Mouse (Mus musculus): ENCODE measurements around the gene Irf1.

Irf1 gene

DNA sequence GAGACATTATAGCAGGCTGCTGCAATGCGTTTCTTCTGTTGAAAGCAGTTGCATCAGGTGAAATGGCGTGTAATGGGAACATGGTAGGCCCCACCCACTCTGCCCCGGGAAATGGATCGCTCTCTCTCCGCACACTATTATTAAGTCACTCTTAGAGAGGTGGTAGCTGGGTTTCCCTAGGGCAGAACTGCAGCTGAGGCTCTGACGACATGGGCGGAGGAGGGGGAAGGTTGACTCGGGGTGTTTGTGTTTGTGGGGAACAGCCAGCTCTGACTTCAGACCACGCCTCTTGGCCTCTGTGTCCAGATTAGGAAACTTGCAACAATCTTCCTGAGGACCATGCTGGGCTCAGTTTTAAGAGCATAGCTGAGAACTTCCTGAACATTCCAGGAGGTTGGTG, 36.0 kb downstream of the Irf1 start:
- no peak for DNase-seq (ENCODE audit: low spot score in 2 of 2)

DNA sequence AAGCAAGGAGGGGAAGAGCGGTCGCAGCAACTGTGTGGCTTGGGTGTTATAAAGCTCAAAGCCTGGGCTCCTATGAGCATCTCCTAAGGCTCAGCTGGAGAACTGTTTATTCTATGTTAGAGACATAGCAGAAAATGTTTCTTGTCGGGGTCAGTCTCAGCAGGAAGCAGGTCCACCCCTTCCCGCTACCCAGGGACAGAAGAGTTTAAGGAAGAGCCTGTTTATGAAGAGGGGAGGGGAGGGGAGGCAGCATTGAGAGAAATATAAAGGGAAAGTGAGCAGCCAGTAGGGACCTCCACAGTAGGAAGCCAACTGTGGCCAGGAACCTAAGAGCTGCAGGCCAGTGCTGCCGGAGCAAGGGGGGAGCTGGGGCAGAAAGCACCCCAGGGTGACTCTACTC, 39.5 kb downstream of the Irf1 start:
- DNase-seq (ENCODE audit: low spot score in 2 of 2): no peak

GRCm38 (mm10) chr11:53810156-53810555, 40.3 kb downstream of the Irf1 start:
- no peak for DNase-seq (ENCODE audit: low spot score in 2 of 2)

- DNase-seq (ENCODE audit: low spot score in 2 of 2): no peak
Measured at GRCm38 (mm10) chr11:53810749-53811148, 40.9 kb downstream of the Irf1 start.

DNA sequence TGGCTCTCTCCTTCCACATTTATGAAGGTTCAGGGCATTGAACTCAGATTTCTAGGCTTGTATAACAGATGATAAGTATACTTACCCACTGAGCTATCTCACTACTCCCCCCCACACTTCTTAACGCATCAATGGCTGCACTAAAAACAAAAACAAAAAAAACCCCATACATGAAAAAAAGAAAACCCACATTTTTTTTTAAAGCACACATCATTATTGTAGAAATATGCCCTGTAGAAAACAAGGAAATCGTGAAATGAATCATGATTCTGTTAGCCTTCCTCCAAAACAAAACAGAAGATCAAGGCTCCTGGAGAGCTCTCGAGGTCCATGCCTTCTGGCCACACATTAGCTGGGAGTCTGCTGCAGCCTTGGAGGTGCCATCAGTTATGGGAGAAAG, 41.5 kb downstream of the Irf1 start:
- no peak for DNase-seq (ENCODE audit: low spot score in 2 of 2)

DNA sequence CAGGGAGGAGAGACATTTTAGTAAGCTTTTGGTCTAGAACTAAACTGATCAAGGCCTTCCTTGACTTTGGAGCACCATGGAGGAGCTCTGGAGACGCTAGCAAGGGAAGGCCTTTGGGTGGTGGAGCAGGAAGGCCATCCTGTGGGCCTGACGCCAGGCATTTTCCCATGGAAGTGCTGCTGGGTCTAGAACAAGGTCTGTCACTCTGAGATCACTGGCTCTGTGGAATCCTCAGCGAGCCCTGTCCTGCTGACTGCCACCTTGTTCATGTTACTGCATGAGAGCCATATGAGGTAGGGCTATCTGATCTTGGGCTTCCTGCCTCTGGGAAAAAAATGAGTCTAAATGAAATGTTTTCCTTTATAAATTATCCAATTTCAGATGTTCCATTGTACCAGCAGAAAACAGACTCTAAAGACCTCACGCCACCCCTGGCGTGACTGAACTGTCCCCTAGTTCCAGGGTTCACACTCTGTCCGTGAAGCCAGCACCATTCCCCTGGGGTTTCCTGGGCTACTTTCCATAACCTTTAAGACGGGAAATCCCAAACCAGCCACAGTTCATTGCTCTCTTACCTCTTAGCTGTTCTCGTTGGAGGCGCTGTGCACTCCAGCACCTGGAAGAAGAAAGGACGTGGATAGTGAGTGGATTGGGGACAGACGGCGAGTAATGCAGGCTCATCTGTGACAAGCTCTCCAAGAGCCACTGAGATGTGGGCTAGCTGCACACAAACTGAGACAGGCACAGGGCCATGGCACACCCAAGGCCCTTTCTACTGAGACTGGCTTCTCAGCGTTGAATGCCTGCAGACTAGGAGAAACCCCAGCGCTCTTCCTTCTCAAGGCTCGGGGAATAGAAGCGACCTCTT, 43.4 kb downstream of the Irf1 start:
- no peak for DNase-seq (ENCODE audit: low spot score in 2 of 2)

GRCm38 (mm10) chr11:53814810-53815209, 45.0 kb downstream of the Irf1 start:
- DNase-seq (ENCODE audit: low spot score in 2 of 2): no peak

- no peak for DNase-seq (ENCODE audit: low spot score in 2 of 2)
Measured at GRCm38 (mm10) chr11:53816841-53817375, 47.1 kb downstream of the Irf1 start.

DNA sequence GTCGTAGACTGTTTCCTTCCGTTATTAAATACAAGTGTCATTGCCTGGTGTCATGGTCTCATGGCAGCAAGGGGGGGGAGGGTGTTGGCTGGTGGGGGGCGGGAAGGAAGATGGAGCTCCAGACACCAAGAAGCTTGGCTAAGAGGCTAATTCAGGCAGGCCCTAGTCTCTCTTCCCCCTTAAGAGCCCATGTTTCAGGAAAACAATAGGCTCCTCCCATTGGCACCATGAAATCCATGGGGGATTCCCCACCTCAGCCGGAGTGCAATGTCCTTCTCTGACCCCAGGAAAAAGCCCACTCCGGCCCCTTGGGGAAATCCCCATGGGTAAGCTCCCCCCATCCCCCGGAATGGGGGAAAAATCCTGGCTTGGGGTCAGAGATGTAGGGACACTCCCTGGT, 49.0 kb downstream of the Irf1 start:
- no peak for DNase-seq (ENCODE audit: low spot score in 2 of 2)

- DNase-seq (ENCODE audit: low spot score in 2 of 2): no peak
Measured at GRCm38 (mm10) chr11:53819511-53819910, 49.7 kb downstream of the Irf1 start.

- DNase-seq (ENCODE audit: low spot score in 2 of 2): no peak
Measured at GRCm38 (mm10) chr11:53820516-53821170, 50.8 kb downstream of the Irf1 start.

GRCm38 (mm10) chr11:53821230-53821944, 51.6 kb downstream of the Irf1 start:
- DNase-seq (ENCODE audit: low spot score in 2 of 2): no peak

DNA sequence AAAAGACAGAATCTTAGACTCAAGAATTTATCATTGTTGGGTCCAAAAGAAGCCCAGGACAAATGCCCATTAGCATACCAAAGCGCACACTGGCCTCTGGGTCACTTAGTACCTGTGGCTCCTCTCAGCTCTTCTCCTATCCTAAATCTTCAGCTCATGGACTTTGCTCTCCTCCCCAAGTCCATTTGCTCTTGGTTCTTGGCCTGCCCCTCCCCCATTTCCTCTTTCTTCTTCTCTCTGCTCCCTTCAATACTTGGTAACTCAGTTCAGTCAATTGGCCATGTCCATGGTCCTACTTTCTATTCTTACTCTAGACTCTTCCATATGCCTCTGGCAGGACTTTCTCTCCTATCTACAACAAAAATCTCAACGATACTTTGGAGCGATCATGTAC, 52.1 kb downstream of the Irf1 start:
- DNase-seq (ENCODE audit: low spot score in 2 of 2): no peak

DNA sequence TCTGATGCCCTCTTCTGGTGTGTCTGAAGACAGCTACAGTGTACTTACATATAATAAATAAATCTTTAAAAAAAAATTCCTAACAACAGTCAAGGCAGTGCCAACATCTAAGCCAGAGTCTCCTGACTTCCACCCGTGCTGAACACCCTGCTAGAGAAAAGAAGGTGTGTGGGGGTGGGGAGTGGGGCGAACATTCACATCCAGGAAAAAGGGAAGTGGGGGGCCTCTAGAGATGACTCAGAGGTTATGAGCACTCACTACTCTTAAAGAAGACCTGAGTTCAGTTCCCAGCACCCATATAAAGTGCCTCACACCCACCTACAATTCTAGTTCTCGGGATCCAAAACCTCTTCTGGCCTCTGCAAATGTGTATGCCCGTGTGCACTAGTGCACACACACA, 55.6 kb downstream of the Irf1 start:
- DNase-seq (ENCODE audit: low spot score in 2 of 2): no peak

Measured in frontal cortex, postnatal 10 days (tissue).